Mouse (Mus musculus): ENCODE data around the gene Cabp7. TPM values are rescaled to one million over a fixed set of nuclear protein-coding genes. Genes with fewer than 3 reads are reported as not detected.
A peak's percentile ranks its signal among the peaks of the same experiment; 100 is the strongest.

Gene Cabp7
- under 1 TPM; 0.17 to 0.18 TPM for total RNA-seq (2021)
- long read RNA-seq, experiment 1 = 0 reads
- long read RNA-seq, experiment 2 = 0 reads

DNA sequence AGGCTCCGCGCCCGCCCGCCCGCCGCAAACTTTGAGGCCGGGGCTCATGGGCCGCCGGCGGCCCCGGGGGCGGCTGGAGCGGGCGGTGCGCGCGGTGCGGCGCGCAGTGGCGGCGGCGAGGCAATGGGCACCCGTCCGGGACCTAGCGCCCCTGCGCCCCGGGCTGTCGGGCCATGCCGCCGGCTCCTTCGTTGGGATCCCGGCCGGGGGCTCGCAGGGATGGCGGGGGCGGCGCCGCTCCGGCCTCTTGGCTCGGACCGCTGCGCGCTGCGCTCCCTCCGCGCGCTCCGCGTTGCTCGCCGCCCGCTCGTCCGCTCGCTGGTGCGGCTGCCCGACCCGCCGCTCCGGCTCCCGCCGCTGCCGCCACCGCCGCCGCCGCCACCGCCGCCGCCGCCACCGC lies at the start of gene Cabp7:
Cabp7 (minus strand) TSS at position 46 of the 400 bp plus-strand sequence.
- intact Hi-C loops (cut with DNase I) = no loop called here
- TF ChIP-seq CTCF (IDR thresholded peaks at IDR 0.05) = no peak
- peak within 1 kb of the TSS; percentile 66 for H3K4me3 ChIP-seq
- no peak within 1 kb of the TSS for H3K27ac ChIP-seq
- no peak for DNase-seq

DNA sequence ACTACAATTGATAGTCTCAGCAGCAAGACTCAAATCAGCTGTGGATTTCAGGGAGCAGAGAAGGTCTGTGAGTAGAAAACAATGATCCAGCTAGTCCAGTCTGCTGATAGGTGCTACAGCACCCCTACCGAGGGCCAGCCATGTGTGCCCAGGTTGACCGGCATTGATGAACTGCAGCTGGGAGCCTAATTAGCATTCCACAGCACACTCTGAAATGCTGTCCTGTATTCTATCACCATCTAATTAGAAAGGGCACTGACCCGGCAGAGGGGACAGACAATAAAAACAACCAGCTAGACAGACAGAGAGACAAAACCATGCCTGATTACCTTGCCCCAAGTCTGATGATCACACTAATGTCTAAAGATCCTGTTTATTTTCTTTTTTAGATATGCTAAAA lies 46.4 kb upstream of the Cabp7 start:
- TF ChIP-seq CTCF (IDR thresholded peaks at IDR 0.05) = no peak
- Histone ChIP-seq H3K4me3 (no peak overlapping the region), H3K27ac (no peak overlapping the region)
- intact Hi-C loops (cut with DNase I) = no loop called here
- DNase-seq = no peak

- DNase-seq = no peak
- no peak for TF ChIP-seq CTCF (IDR thresholded peaks at IDR 0.05)
- no peak overlapping the region for H3K27ac ChIP-seq
- H3K4me3 ChIP-seq = no peak overlapping the region
- intact Hi-C loops (cut with DNase I) = no loop called here
Measured at GRCm38 (mm10) chr11:4791549-4791948, 45.0 kb upstream of the Cabp7 start.

GRCm38 (mm10) chr11:4789691-4790090 lies 43.1 kb upstream of the Cabp7 start:
- no peak for TF ChIP-seq CTCF (IDR thresholded peaks at IDR 0.05)
- Histone ChIP-seq H3K4me3 (no peak overlapping the region), H3K27ac (no peak overlapping the region)
- DNase-seq = no peak
- intact Hi-C loops (cut with DNase I) = no loop called here

GRCm38 (mm10) chr11:4784629-4785142 lies 38.1 kb upstream of the Cabp7 start:
- DNase-seq = peak; percentile 46
- H3K27ac ChIP-seq = no peak overlapping the region
- no peak for TF ChIP-seq CTCF (IDR thresholded peaks at IDR 0.05)
- intact Hi-C loops (cut with DNase I) = no loop called here
- no peak overlapping the region for H3K4me3 ChIP-seq

DNA sequence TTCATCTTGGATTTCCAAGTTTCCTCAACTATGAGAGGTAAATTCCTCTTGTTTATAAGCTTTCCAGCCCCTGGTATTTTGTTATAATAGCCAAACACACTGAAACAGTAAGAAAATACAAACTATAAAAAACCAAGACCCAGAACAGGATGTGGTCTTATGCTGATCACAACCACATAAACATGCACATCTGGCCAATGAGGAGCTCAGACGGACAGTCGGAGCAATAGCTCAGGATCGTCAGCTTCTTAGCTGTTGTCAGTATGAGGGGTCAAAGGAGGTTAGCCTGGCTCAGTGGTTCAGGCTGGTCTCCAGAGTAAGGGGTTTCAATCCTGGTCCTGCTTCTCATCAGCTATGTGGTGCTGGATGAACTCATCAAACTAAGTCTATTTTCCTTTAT lies 36.5 kb upstream of the Cabp7 start:
- no peak overlapping the region for H3K27ac ChIP-seq
- H3K4me3 ChIP-seq = no peak overlapping the region
- DNase-seq = no peak
- TF ChIP-seq CTCF (IDR thresholded peaks at IDR 0.05) = no peak
- intact Hi-C loops (cut with DNase I) = no loop called here

GRCm38 (mm10) chr11:4780927-4781326 lies 34.3 kb upstream of the Cabp7 start:
- intact Hi-C loops (cut with DNase I) = no loop called here
- no peak overlapping the region for H3K27ac ChIP-seq
- no peak for TF ChIP-seq CTCF (IDR thresholded peaks at IDR 0.05)
- no peak overlapping the region for H3K4me3 ChIP-seq
- DNase-seq = no peak

- intact Hi-C loops (cut with DNase I) = loop anchor here (5.0 kb wide), 2 partner anchors 66 to 336 kb away; no protein-coding TSS in a partner anchor
- peak; percentile 65 for DNase-seq
- no peak overlapping the region for H3K4me3 ChIP-seq
- H3K27ac ChIP-seq = no peak overlapping the region
- TF ChIP-seq CTCF (IDR thresholded peaks at IDR 0.05) = peak; percentile 67
Measured at GRCm38 (mm10) chr11:4772925-4773324, 26.3 kb upstream of the Cabp7 start.

GRCm38 (mm10) chr11:4771756-4772155 lies 25.2 kb upstream of the Cabp7 start:
- no peak for DNase-seq
- no peak for TF ChIP-seq CTCF (IDR thresholded peaks at IDR 0.05)
- intact Hi-C loops (cut with DNase I) = loop anchor here (5.0 kb wide), 2 partner anchors 64 to 334 kb away; no protein-coding TSS in a partner anchor
- H3K27ac ChIP-seq = peak overlapping the region; percentile 12; the same call in 1 of the 2 replicates
- H3K4me3 ChIP-seq = no peak overlapping the region

GRCm38 (mm10) chr11:4769881-4770280 lies 23.3 kb upstream of the Cabp7 start:
- DNase-seq = peak; percentile 75
- H3K27ac ChIP-seq = peak overlapping the region; percentile 35
- TF ChIP-seq CTCF (IDR thresholded peaks at IDR 0.05) = no peak
- no peak overlapping the region for H3K4me3 ChIP-seq
- intact Hi-C loops (cut with DNase I) = loop anchor here (5.0 kb wide), 2 partner anchors 63 to 333 kb away; no protein-coding TSS in a partner anchor

GRCm38 (mm10) chr11:4769293-4769692 lies 22.7 kb upstream of the Cabp7 start:
- H3K27ac ChIP-seq = peak overlapping the region; percentile 35; the same call in 1 of the 2 replicates

DNA sequence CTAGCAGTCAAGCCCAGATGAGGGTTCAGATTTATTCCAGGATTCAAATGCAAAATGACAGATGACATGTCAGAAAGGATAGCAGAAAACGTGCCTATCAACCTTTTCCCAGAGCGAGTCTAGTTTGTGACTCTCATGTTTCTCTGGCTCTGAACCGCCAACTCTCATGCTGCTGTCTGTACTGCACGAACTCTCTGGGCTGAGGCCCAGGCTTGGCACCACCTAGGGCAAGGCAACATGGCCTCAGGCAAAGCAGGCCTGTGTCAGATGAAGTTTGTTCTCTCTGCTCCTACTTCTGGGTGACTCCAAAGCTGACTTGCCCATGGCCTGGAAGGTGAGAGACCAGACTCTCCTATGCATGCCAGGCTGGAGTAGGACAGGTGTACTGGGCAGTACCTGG lies 21.8 kb upstream of the Cabp7 start:
- intact Hi-C loops (cut with DNase I) = no loop called here
- DNase-seq = peak; percentile 77
- Histone ChIP-seq H3K4me3 (no peak overlapping the region), H3K27ac (peak overlapping the region; percentile 31; the same call in 1 of the 2 replicates)
- no peak for TF ChIP-seq CTCF (IDR thresholded peaks at IDR 0.05)

More at GRCm38 (mm10) chr11:4769293-4769692, 22.7 kb upstream of the Cabp7 start:
- intact Hi-C loops (cut with DNase I) = no loop called here
- TF ChIP-seq CTCF (IDR thresholded peaks at IDR 0.05) = no peak
- no peak overlapping the region for H3K4me3 ChIP-seq
- no peak for DNase-seq

- no peak for TF ChIP-seq CTCF (IDR thresholded peaks at IDR 0.05)
- intact Hi-C loops (cut with DNase I) = no loop called here
- H3K4me3 ChIP-seq = no peak overlapping the region
- no peak for DNase-seq
- H3K27ac ChIP-seq = no peak overlapping the region
Measured at GRCm38 (mm10) chr11:4764476-4764875, 17.9 kb upstream of the Cabp7 start.

GRCm38 (mm10) chr11:4763631-4764030 lies 17.1 kb upstream of the Cabp7 start:
- DNase-seq = no peak
- intact Hi-C loops (cut with DNase I) = no loop called here
- Histone ChIP-seq H3K4me3 (no peak overlapping the region), H3K27ac (no peak overlapping the region)
- TF ChIP-seq CTCF (IDR thresholded peaks at IDR 0.05) = no peak

Measured in gastrocnemius, adult 2 months (tissue).